Comparison of ENCODE assay signal across 16 mouse cellular contexts in genomic region chr8:103408411-103408810, GRCm38 (mm10).
A peak's percentile ranks its signal among the peaks of the same experiment; 100 is the strongest.
DNase-seq lines count a peak whose midpoint lies in the region; ATAC-seq lines count a peak whose summit lies in the region.
"Had no signal": no experiment of that assay in that cellular context is flagged by ENCODE, and none has a peak within 500 bp of the region (broad histone marks: within the 10 kb centered on the region; RNA-seq: fewer than 3 reads in every experiment).

No protein-coding gene starts in this region.

- H3K4me2 ChIP-seq in heart, embryonic 13.5 days, result no peak overlapping the region
- no peak overlapping the region for H3K4me2 ChIP-seq in lung, embryonic 15.5 days
- H3K4me2 ChIP-seq in embryonic facial prominence, embryonic 11.5 days (ENCODE audit: low read depth, low read length), result no peak overlapping the region
- H3K4me2 ChIP-seq in limb, embryonic 15.5 days, result no peak overlapping the region
- H3K4me2 ChIP-seq: hindbrain, embryonic 13.5 days; liver, embryonic 11.5 days; neural tube, embryonic 15.5 days had no signal

- no peak overlapping the region for H3K9ac ChIP-seq in heart, embryonic 13.5 days
- no peak overlapping the region for H3K9ac ChIP-seq in lung, embryonic 15.5 days
- H3K9ac ChIP-seq in embryonic facial prominence, embryonic 11.5 days (replicated peaks; ENCODE audit: low read length), result no peak overlapping the region
- H3K9ac ChIP-seq in limb, embryonic 15.5 days, result no peak overlapping the region
- H3K9ac ChIP-seq: hindbrain, embryonic 13.5 days; neural tube, embryonic 15.5 days had no signal

- no peaks in the 10 kb centered on the region for H3K9me3 ChIP-seq in heart, embryonic 13.5 days
- no peaks in the 10 kb centered on the region for H3K9me3 ChIP-seq in lung, embryonic 15.5 days
- no peaks in the 10 kb centered on the region for H3K9me3 ChIP-seq in embryonic facial prominence, embryonic 11.5 days (replicated peaks; ENCODE audit: control insufficient read depth, low read length)
- H3K9me3 ChIP-seq in limb, embryonic 15.5 days, result no peaks in the 10 kb centered on the region
- H3K9me3 ChIP-seq: hindbrain, embryonic 13.5 days; neural tube, embryonic 15.5 days had no signal

- ATAC-seq in heart, embryonic 13.5 days (ENCODE audit: extremely low read depth, insufficient number of reproducible peaks, low FRiP score, low TSS enrichment), result no peak
- ATAC-seq in lung, embryonic 15.5 days (ENCODE audit: borderline replicate concordance, extremely low read depth, low FRiP score, low TSS enrichment), result no peak
- no peak for ATAC-seq in embryonic facial prominence, embryonic 11.5 days (replicated peaks; ENCODE audit: insufficient number of reproducible peaks, low FRiP score, low TSS enrichment, low read depth)
- ATAC-seq in limb, embryonic 15.5 days (ENCODE audit: insufficient number of reproducible peaks, low FRiP score, low TSS enrichment, low read depth), result no peak
- ATAC-seq: activated CD4-positive, CD25-positive, alpha-beta regulatory T cell, adult 4 months; forebrain, embryonic 14.5 days had no signal

- no peak overlapping the region for H3K4me3 ChIP-seq in heart, embryonic 13.5 days
- no peak overlapping the region for H3K4me3 ChIP-seq in lung, embryonic 15.5 days
- H3K4me3 ChIP-seq in embryonic facial prominence, embryonic 11.5 days (ENCODE audit: low read depth, low read length), result no peak overlapping the region
- H3K4me3 ChIP-seq in limb, embryonic 15.5 days, result no peak overlapping the region
- H3K4me3 ChIP-seq: hindbrain, embryonic 13.5 days; neural tube, embryonic 15.5 days had no signal

- H3K4me1 ChIP-seq in heart, embryonic 13.5 days, result peaks cover 42% of the 10 kb centered on the region
- peaks cover 8% of the 10 kb centered on the region for H3K4me1 ChIP-seq in lung, embryonic 15.5 days
- no peaks in the 10 kb centered on the region; the same call in 1 of the 2 replicates for H3K4me1 ChIP-seq in embryonic facial prominence, embryonic 11.5 days (ENCODE audit: control insufficient read depth, insufficient read depth, low read length)
- peaks cover 15% of the 10 kb centered on the region for H3K4me1 ChIP-seq in limb, embryonic 15.5 days
- H3K4me1 ChIP-seq: hindbrain, embryonic 13.5 days; neural tube, embryonic 15.5 days had no signal

- H3K27me3 ChIP-seq in heart, embryonic 13.5 days (replicated peaks), result no peaks in the 10 kb centered on the region
- no peaks in the 10 kb centered on the region for H3K27me3 ChIP-seq in lung, embryonic 15.5 days
- H3K27me3 ChIP-seq in embryonic facial prominence, embryonic 11.5 days (ENCODE audit: control insufficient read depth, insufficient read depth, low read length), result no peaks in the 10 kb centered on the region
- H3K27me3 ChIP-seq in limb, embryonic 15.5 days, result no peaks in the 10 kb centered on the region
- H3K27me3 ChIP-seq: hindbrain, embryonic 13.5 days; neural tube, embryonic 15.5 days had no signal

- DNase-seq in heart, adult 9 months (ENCODE audit: low spot score in 2 of 2), result no peak
- DNase-seq in lung, postnatal 25 days (ENCODE audit: low spot score), result no peak
- DNase-seq in embryonic facial prominence, embryonic 11.5 days (ENCODE audit: low spot score), result peak; percentile 48
- no peak for DNase-seq in gastrocnemius, postnatal 14 days
- no peak for DNase-seq in adrenal gland, postnatal 14 days
- DNase-seq: cerebellum, adult 11-12 months; gastrocnemius, postnatal 25 days; thymus, postnatal 25 days had no signal

- intact Hi-C loops in gastrocnemius, postnatal 14 days (cut with DNase I; ENCODE audit: low total_unique reads), result no loop called here

- no peaks in the 10 kb centered on the region for H3K36me3 ChIP-seq in heart, embryonic 13.5 days
- no peaks in the 10 kb centered on the region for H3K36me3 ChIP-seq in lung, embryonic 15.5 days
- H3K36me3 ChIP-seq in embryonic facial prominence, embryonic 11.5 days (replicated peaks; ENCODE audit: control insufficient read depth, insufficient read depth, low read depth, low read length), result no peaks in the 10 kb centered on the region; the same call in 1 of the 2 replicates
- no peaks in the 10 kb centered on the region for H3K36me3 ChIP-seq in limb, embryonic 15.5 days
- H3K36me3 ChIP-seq: hindbrain, embryonic 13.5 days; neural tube, embryonic 15.5 days had no signal

- H3K27ac ChIP-seq in heart, embryonic 13.5 days (replicated peaks), result peak overlapping the region; percentile 64
- H3K27ac ChIP-seq in lung, embryonic 15.5 days, result peak overlapping the region; percentile 59
- peak overlapping the region; percentile 58; the same call in 1 of the 2 replicates for H3K27ac ChIP-seq in embryonic facial prominence, embryonic 11.5 days (replicated peaks; ENCODE audit: low read depth, low read length)
- peak overlapping the region; percentile 67; the same call in 1 of the 2 replicates for H3K27ac ChIP-seq in limb, embryonic 15.5 days
- H3K27ac ChIP-seq: hindbrain, embryonic 13.5 days; neural tube, embryonic 15.5 days had no signal

- 57% methylated on average over 3 of the region's 3 CpGs for WGBS in heart, embryonic 13.5 days
- 56% methylated on average over 3 of the region's 3 CpGs for WGBS in lung, embryonic 15.5 days
- WGBS in embryonic facial prominence, embryonic 11.5 days, result 47% methylated on average over 3 of the region's 3 CpGs
- 52% methylated on average over 3 of the region's 3 CpGs for WGBS in limb, embryonic 15.5 days
